Mouse (Mus musculus): Measurements from ENCODE around the gene Haghl. TPM values are rescaled to one million over a fixed set of nuclear protein-coding genes. Genes with fewer than 3 reads are reported as not detected.

Haghl gene
- polyA plus RNA-seq, 1 experiment from 2014 or later: 130 TPM

Small RNA genes lying within 50 kb of the gene (microRNA-seq; reads per million reads assigned to microRNA genes)
- gene Gm25083: not detected
- gene Mir3082: 0.40 reads per million
- not detected for gene Mir6966

Other genes starting within 250 kb of the Haghl start
- 17.6 and 20.8 TPM in 2 replicates for gene Sox8, start 215.0 kb downstream of the Haghl start, polyA plus RNA-seq (2014; fragmentation: Nextera tagmentation; extraction: Ambion mirVana)
- 18.8 and 19.1 TPM in 2 replicates for gene Lmf1, start 206.6 kb downstream of the Haghl start, polyA plus RNA-seq (2014; fragmentation: Nextera tagmentation; extraction: Ambion mirVana)
- 2.7 and 7.8 TPM in 2 replicates for gene Gng13, start 68.5 kb downstream of the Haghl start, polyA plus RNA-seq (2014; fragmentation: Nextera tagmentation; extraction: Ambion mirVana)
- gene Chtf18, start 58.3 kb downstream of the Haghl start, polyA plus RNA-seq (2014; fragmentation: Nextera tagmentation; extraction: Ambion mirVana): 7.1 and 8.6 TPM in 2 replicates
- 26.6 and 28.9 TPM in 2 replicates for gene Rpusd1, start 58.0 kb downstream of the Haghl start, polyA plus RNA-seq (2014; fragmentation: Nextera tagmentation; extraction: Ambion mirVana)
- gene Mslnl, start 49.6 kb downstream of the Haghl start, polyA plus RNA-seq (2014; fragmentation: Nextera tagmentation; extraction: Ambion mirVana): not detected in 2 replicates
- 0.14 and 0.48 TPM in 2 replicates for gene Msln, start 31.3 kb downstream of the Haghl start, polyA plus RNA-seq (2014; fragmentation: Nextera tagmentation; extraction: Ambion mirVana)
- 30.2 and 32.0 TPM in 2 replicates for gene Narfl, start 11.9 kb downstream of the Haghl start, polyA plus RNA-seq (2014; fragmentation: Nextera tagmentation; extraction: Ambion mirVana)
- 0.14 TPM in 1 of 2 replicates, not detected in the other for gene Ccdc78, start 907 bp upstream of the Haghl start, polyA plus RNA-seq (2014; fragmentation: Nextera tagmentation; extraction: Ambion mirVana)
- 72.6 and 82.3 TPM in 2 replicates for gene Fam173a, start 7.2 kb upstream of the Haghl start, polyA plus RNA-seq (2014; fragmentation: Nextera tagmentation; extraction: Ambion mirVana)
- 0.57 and 0.88 TPM in 2 replicates for gene AC134908.4, start 10.0 kb upstream of the Haghl start, polyA plus RNA-seq (2014; fragmentation: Nextera tagmentation; extraction: Ambion mirVana)
- gene Metrn, start 11.5 kb upstream of the Haghl start, polyA plus RNA-seq (2014; fragmentation: Nextera tagmentation; extraction: Ambion mirVana): 8.4 and 9.8 TPM in 2 replicates
- 14.0 and 17.6 TPM in 2 replicates for gene Fbxl16, start 23.4 kb upstream of the Haghl start, polyA plus RNA-seq (2014; fragmentation: Nextera tagmentation; extraction: Ambion mirVana)
- 33.3 and 37.4 TPM in 2 replicates for gene Wdr24, start 38.0 kb upstream of the Haghl start, polyA plus RNA-seq (2014; fragmentation: Nextera tagmentation; extraction: Ambion mirVana)
- gene Jmjd8, start 43.2 kb upstream of the Haghl start, polyA plus RNA-seq (2014; fragmentation: Nextera tagmentation; extraction: Ambion mirVana): 56.6 and 56.9 TPM in 2 replicates
- gene Stub1, start 47.7 kb upstream of the Haghl start, polyA plus RNA-seq (2014; fragmentation: Nextera tagmentation; extraction: Ambion mirVana): 315 and 322 TPM in 2 replicates
- 33.6 and 35.4 TPM in 2 replicates for gene Rhbdl1, start 51.6 kb upstream of the Haghl start, polyA plus RNA-seq (2014; fragmentation: Nextera tagmentation; extraction: Ambion mirVana)
- gene Gm20683, start 56.1 kb upstream of the Haghl start, polyA plus RNA-seq (2014; fragmentation: Nextera tagmentation; extraction: Ambion mirVana): 5.1 and 6.2 TPM in 2 replicates
- gene Rhot2, start 59.2 kb upstream of the Haghl start, polyA plus RNA-seq (2014; fragmentation: Nextera tagmentation; extraction: Ambion mirVana): 9.6 and 11.3 TPM in 2 replicates
- gene Wdr90, start 75.8 kb upstream of the Haghl start, polyA plus RNA-seq (2014; fragmentation: Nextera tagmentation; extraction: Ambion mirVana): 11.6 and 12.2 TPM in 2 replicates
- gene Mcrip2, start 83.1 kb upstream of the Haghl start, polyA plus RNA-seq (2014; fragmentation: Nextera tagmentation; extraction: Ambion mirVana): 15.9 and 17.0 TPM in 2 replicates
- 60.5 and 66.0 TPM in 2 replicates for gene Mettl26, start 89.4 kb upstream of the Haghl start, polyA plus RNA-seq (2014; fragmentation: Nextera tagmentation; extraction: Ambion mirVana)
- 0.36 and 0.47 TPM in 2 replicates for gene Wfikkn1, start 95.2 kb upstream of the Haghl start, polyA plus RNA-seq (2014; fragmentation: Nextera tagmentation; extraction: Ambion mirVana)
- gene Rab40c, start 134.1 kb upstream of the Haghl start, polyA plus RNA-seq (2014; fragmentation: Nextera tagmentation; extraction: Ambion mirVana): 31.6 and 33.3 TPM in 2 replicates
- 49.5 and 52.6 TPM in 2 replicates for gene Pigq, start 159.3 kb upstream of the Haghl start, polyA plus RNA-seq (2014; fragmentation: Nextera tagmentation; extraction: Ambion mirVana)
- gene Nhlrc4, start 159.3 kb upstream of the Haghl start, polyA plus RNA-seq (2014; fragmentation: Nextera tagmentation; extraction: Ambion mirVana): not detected in 2 replicates
- 0.18 TPM in 1 of 2 replicates, not detected in the other for gene A930017K11Rik, start 166.9 kb upstream of the Haghl start, polyA plus RNA-seq (2014; fragmentation: Nextera tagmentation; extraction: Ambion mirVana)
- gene Capn15, start 200.1 kb upstream of the Haghl start, polyA plus RNA-seq (2014; fragmentation: Nextera tagmentation; extraction: Ambion mirVana): 17.0 and 20.3 TPM in 2 replicates